Mouse (Mus musculus) embryonic facial prominence, embryonic 11.5 days (tissue): ENCODE results near the gene Pik3cb. TPM values are rescaled to one million over a fixed set of nuclear protein-coding genes. Genes with fewer than 3 reads are reported as not detected.

Experiments
- polyA plus RNA-seq: library from polyadenylated mRNA; unstranded; fragments of >200 nt; fragmentation: Nextera tagmentation; extraction: Ambion mirVana; gene quantifications from 2 replicates; pipeline ENCODE4 v1.2.1, GENCODE M21; 2014

Pik3cb gene
- polyA plus RNA-seq, 1 experiment from 2014 or later: 0.90 TPM

Other genes with a start within 250 kb of the Pik3cb start
- not detected in 2 replicates for gene 7420426K07Rik, start 237.5 kb downstream of the Pik3cb start, polyA plus RNA-seq
- 4.4 and 4.9 TPM in 2 replicates for gene Foxl2, start 185.3 kb downstream of the Pik3cb start, polyA plus RNA-seq
- gene Faim, start 154.2 kb downstream of the Pik3cb start, polyA plus RNA-seq: 68.7 and 69.7 TPM in 2 replicates
- not detected in 2 replicates for gene Gm1123, start 104.9 kb downstream of the Pik3cb start, polyA plus RNA-seq
- gene Faiml, start 96.6 kb upstream of the Pik3cb start, polyA plus RNA-seq: not detected in 2 replicates
- 52.6 and 53.2 TPM in 2 replicates for gene Cep70, start 102.7 kb upstream of the Pik3cb start, polyA plus RNA-seq
- 0.21 and 0.31 TPM in 2 replicates for gene Esyt3, start 217.9 kb upstream of the Pik3cb start, polyA plus RNA-seq